Mouse (Mus musculus) ES-E14 (cell line): Measurements from ENCODE around the gene Myo1g.

ENCODE experiments used
- HCFC1 ChIP-seq: IDR thresholded peaks from 2 replicates; pipeline ENCODE4 v1.6.1; 2012; ENCODE audit warnings: low read length, inconsistent platforms, borderline replicate concordance; ENCODE audit not compliant: insufficient read depth
- ZC3H11A ChIP-seq: IDR thresholded peaks from 2 replicates; pipeline ENCODE4 v1.6.1; 2012; ENCODE audit warnings: low read depth, mild to moderate bottlenecking, inconsistent platforms, low read length, borderline replicate concordance

DNA sequence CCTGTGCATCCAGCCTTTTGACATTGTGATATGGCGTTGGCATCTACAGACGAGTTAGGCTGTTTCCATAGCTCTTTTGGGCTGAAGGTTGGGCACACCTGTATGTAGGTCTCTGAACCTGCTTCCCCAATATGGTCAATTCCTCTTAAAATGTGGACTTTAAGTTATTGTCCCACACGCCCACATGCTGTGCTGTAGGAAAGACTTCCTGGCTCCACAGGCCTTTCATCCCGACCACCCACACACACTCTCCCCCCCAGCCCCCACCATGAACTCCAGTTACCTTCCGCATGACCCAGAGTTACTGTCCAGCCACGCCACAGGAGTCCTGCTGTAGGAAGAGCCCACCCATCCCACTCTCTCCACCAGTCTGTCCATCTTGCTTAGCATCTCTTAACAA is 33.8 kb downstream of the Myo1g start:
- TF ChIP-seq ZC3H11A, result no peak
- TF ChIP-seq HCFC1, result no peak
